Mouse (Mus musculus): ENCODE results near the gene Zfp708. TPM values are rescaled to one million over a fixed set of nuclear protein-coding genes. Genes with fewer than 3 reads are reported as not detected.

Zfp708 gene
- polyA plus RNA-seq, 1 experiment: 0.11 TPM

Other genes starting within 250 kb of the Zfp708 start
- gene Gm10767, start 193.1 kb downstream of the Zfp708 start, polyA plus RNA-seq (2012; fragmentation: generic; extraction: Trizol): 0.26 TPM
- gene Zfp712, start 36.8 kb downstream of the Zfp708 start, polyA plus RNA-seq (2012; fragmentation: generic; extraction: Trizol): 0.19 TPM
- 0.94 TPM for gene Gm28557, start 10.6 kb upstream of the Zfp708 start, polyA plus RNA-seq (2012; fragmentation: generic; extraction: Trizol)
- gene Rslcan18, start 18.3 kb upstream of the Zfp708 start, polyA plus RNA-seq (2012; fragmentation: generic; extraction: Trizol): 0.19 TPM
- 0.59 TPM for gene Zfp759, start 23.7 kb upstream of the Zfp708 start, polyA plus RNA-seq (2012; fragmentation: generic; extraction: Trizol)
- gene Rsl1, start 75.2 kb upstream of the Zfp708 start, polyA plus RNA-seq (2012; fragmentation: generic; extraction: Trizol): 0.41 TPM
- 0.05 TPM for gene Zfp455, start 96.5 kb upstream of the Zfp708 start, polyA plus RNA-seq (2012; fragmentation: generic; extraction: Trizol)
- 0.20 TPM for gene Zfp458, start 180.5 kb upstream of the Zfp708 start, polyA plus RNA-seq (2012; fragmentation: generic; extraction: Trizol)
- 0.10 TPM for gene Zfp457, start 208.5 kb upstream of the Zfp708 start, polyA plus RNA-seq (2012; fragmentation: generic; extraction: Trizol)
- 0.48 TPM for gene Zfp595, start 234.6 kb upstream of the Zfp708 start, polyA plus RNA-seq (2012; fragmentation: generic; extraction: Trizol)